Mouse (Mus musculus) G1E (cell line): ENCODE results near the gene Crybg1.

ENCODE experiments used
- CTCF ChIP-seq: IDR thresholded peaks from 2 replicates; pipeline ENCODE4 v1.5.1; 2012; ENCODE audit warnings: low read depth, low read length, inconsistent platforms, mixed read lengths
- GATA1 ChIP-seq: IDR thresholded peaks from 2 replicates; pipeline ENCODE4 v1.6.1; 2012; ENCODE audit warnings: borderline replicate concordance, low read length, inconsistent platforms, mixed read lengths
- GATA2 ChIP-seq: IDR thresholded peaks from 2 replicates; pipeline ENCODE4 v1.6.1; 2012; ENCODE audit warnings: low read depth, low read length, inconsistent platforms, borderline replicate concordance
- POLR2AphosphoS5 ChIP-seq: IDR thresholded peaks from 2 replicates; pipeline ENCODE4 v1.6.1; 2012; ENCODE audit warnings: low read depth, low read length, inconsistent platforms; ENCODE audit not compliant: insufficient replicate concordance
- TAL1 ChIP-seq: conservative IDR thresholded peaks from 2 replicates; pipeline ENCODE4 v1.6.1; 2012; ENCODE audit warnings: low read depth, low read length, inconsistent platforms, mixed read lengths

GRCm38 (mm10) chr10:44011408-44011807, 137.2 kb downstream of the Crybg1 start:
- TF ChIP-seq CTCF, result no peak
- no peak for TF ChIP-seq POLR2AphosphoS5
- no peak for TF ChIP-seq GATA1
- no peak for TF ChIP-seq TAL1
- TF ChIP-seq GATA2, result no peak
